In the genomic region with DNA sequence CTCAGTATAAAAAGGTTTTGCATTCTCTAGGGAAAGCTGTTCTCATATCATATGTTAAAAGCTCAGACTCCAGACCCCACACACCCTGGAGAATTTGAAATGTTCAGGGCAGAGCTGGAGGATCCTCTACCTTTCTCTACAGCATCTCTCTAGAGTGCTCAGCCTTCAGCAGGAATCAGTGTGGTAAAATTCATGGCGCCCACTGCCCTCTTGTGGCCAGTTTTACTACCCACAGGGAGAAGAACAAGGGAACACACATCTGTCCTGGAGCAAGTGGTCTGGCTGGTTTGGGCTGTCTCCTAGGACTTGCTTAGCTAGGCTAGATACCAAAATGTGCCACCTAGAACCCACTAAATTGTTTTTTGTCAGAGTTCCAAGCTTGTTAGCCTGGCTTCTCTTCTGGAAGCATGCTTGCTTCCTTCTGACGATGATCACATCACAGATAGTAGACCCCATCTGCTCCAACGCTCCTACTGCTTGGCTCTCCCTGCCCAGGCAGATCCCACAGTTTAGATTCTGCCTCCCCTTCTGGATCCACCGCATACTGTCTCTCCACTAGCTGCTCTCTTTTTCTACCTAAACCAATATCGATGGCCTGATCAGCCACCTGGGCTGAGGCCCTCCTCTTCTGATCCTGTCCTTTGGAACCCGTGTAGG, we compare ENCODE assay signal across 8 mouse cellular contexts. TPM values are rescaled to one million over a fixed set of nuclear protein-coding genes. Genes with fewer than 3 reads are reported as not detected.
DNase-seq lines count a peak whose midpoint lies in the region; ATAC-seq and TF ChIP-seq lines count a peak whose summit lies in the region.

No protein-coding gene starts in this region.

- peak; percentile 95 for TF ChIP-seq CTCF in lung, postnatal 0 days (IDR thresholded peaks at IDR 0.05)

- no peak overlapping the region for H3K4me3 ChIP-seq in hindbrain, embryonic 12.5 days
- H3K4me3 ChIP-seq in lung, postnatal 0 days (ENCODE audit: low read depth, low read length), result no peak overlapping the region

- H3K4me1 ChIP-seq in hindbrain, embryonic 12.5 days, result no peaks in the 10 kb centered on the region
- H3K4me1 ChIP-seq in lung, postnatal 0 days (ENCODE audit: insufficient read depth, low read depth, low read length), result no peaks in the 10 kb centered on the region

- H3K9me3 ChIP-seq in hindbrain, embryonic 12.5 days (replicated peaks), result no peaks in the 10 kb centered on the region
- no peaks in the 10 kb centered on the region for H3K9me3 ChIP-seq in lung, postnatal 0 days (ENCODE audit: low read length)

- 0 out of 2 replicates have a peak, but pooled peaks have one; percentile 16 for TF ChIP-seq EP300 in lung, postnatal 0 days (IDR thresholded peaks at IDR 0.05)

- DNase-seq in Muller cell, postnatal 12 days (ENCODE audit: inconsistent ontology term), result peak; percentile 44
- DNase-seq in cerebellum, adult 8-10 months, result peak; percentile 65
- DNase-seq in layer of hippocampus, adult 9-11 months, result peak; percentile 43
- peak; percentile 84 for DNase-seq in lung, postnatal 0 days (ENCODE audit: low spot score)
- DNase-seq in retina, adult 2 months (ENCODE audit: low read depth, low spot score), result peak; percentile 50
- DNase-seq in thymus, postnatal 36 days, result peak; percentile 55 to 60

- no peak overlapping the region for H3K9ac ChIP-seq in hindbrain, embryonic 12.5 days
- no peak overlapping the region for H3K9ac ChIP-seq in lung, postnatal 0 days (replicated peaks; ENCODE audit: low read depth)

- H3K27ac ChIP-seq in hindbrain, embryonic 12.5 days, result no peak overlapping the region
- no peak overlapping the region for H3K27ac ChIP-seq in lung, postnatal 0 days (ENCODE audit: low read length)

- peak; percentile 98 for ATAC-seq in frontal cortex, adult (ENCODE audit: low TSS enrichment)
- ATAC-seq in hindbrain, embryonic 12.5 days (ENCODE audit: low FRiP score), result peak; percentile 78
- ATAC-seq in lung, postnatal 0 days, result peak; percentile 72

- 70% methylated on average over 6 of the region's 6 CpGs for WGBS in hindbrain, embryonic 12.5 days
- WGBS in lung, postnatal 0 days, result 63% methylated on average over 6 of the region's 6 CpGs

- no peaks in the 10 kb centered on the region for H3K36me3 ChIP-seq in hindbrain, embryonic 12.5 days
- no peaks in the 10 kb centered on the region for H3K36me3 ChIP-seq in lung, postnatal 0 days (ENCODE audit: insufficient read depth, low read length)

- H3K4me2 ChIP-seq in hindbrain, embryonic 12.5 days (replicated peaks), result no peak overlapping the region
- no peak overlapping the region for H3K4me2 ChIP-seq in lung, postnatal 0 days (replicated peaks; ENCODE audit: low read depth, low read length)

- H3K27me3 ChIP-seq in hindbrain, embryonic 12.5 days, result no peaks in the 10 kb centered on the region
- H3K27me3 ChIP-seq in lung, postnatal 0 days (replicated peaks; ENCODE audit: insufficient read depth, low read length), result no peaks in the 10 kb centered on the region

RNA-seq across cellular contexts. Expression of gene Rmdn2, which starts 31.3 kb away (rescaled TPM):
- 7.5 and 10.5 TPM in 2 replicates for polyA plus RNA-seq in hindbrain, embryonic 12.5 days (2016; fragmentation: Nextera tagmentation; extraction: Ambion mirVana)
- 38.7 and 58.1 TPM in 2 replicates for polyA plus RNA-seq in lung, postnatal 0 days (2015; fragmentation: Nextera tagmentation; extraction: Ambion mirVana)
